9 mouse cellular contexts compared by ENCODE assay signal in genomic region chr6:86823051-86823431, GRCm38 (mm10). TPM values are rescaled to one million over a fixed set of nuclear protein-coding genes. Genes with fewer than 3 reads are reported as not detected.
DNase-seq lines count a peak whose midpoint lies in the region; ATAC-seq and TF ChIP-seq lines count a peak whose summit lies in the region.
"Had no signal": no experiment of that assay in that cellular context is flagged by ENCODE, and none has a peak within 500 bp of the region (broad histone marks: within the 10 kb centered on the region; RNA-seq: fewer than 3 reads in every experiment).

No protein-coding gene starts in this region.

- DNase-seq in cerebellum, adult 9-11 months = peak; percentile 59
- DNase-seq in limb, embryonic 11.5 days (ENCODE audit: low spot score) = no peak
- no peak for DNase-seq in limb, embryonic 10.5 days (ENCODE audit: low spot score)
- no peak for DNase-seq in right cerebral cortex, adult 18-20 months
- DNase-seq in adipocyte (ENCODE audit: low spot score) = no peak

- H3K4me3 ChIP-seq in limb, embryonic 11.5 days (ENCODE audit: low read depth, low read length) = no peak overlapping the region
- H3K4me3 ChIP-seq in limb, embryonic 10.5 days = no peak overlapping the region
- H3K4me3 ChIP-seq in intestine, postnatal 0 days (ENCODE audit: low read depth, low read length) = no peak overlapping the region
- H3K4me3 ChIP-seq in stomach, embryonic 16.5 days (replicated peaks; ENCODE audit: low read length) = no peak overlapping the region
- H3K4me3 ChIP-seq: erythroblast, embryonic 14.5 days had no signal

- H3K27ac ChIP-seq in limb, embryonic 11.5 days (replicated peaks; ENCODE audit: low read depth, low read length) = no peak overlapping the region
- H3K27ac ChIP-seq in limb, embryonic 10.5 days = no peak overlapping the region
- no peak overlapping the region for H3K27ac ChIP-seq in intestine, postnatal 0 days (ENCODE audit: low read depth, low read length)
- H3K27ac ChIP-seq in stomach, embryonic 16.5 days (ENCODE audit: low read length) = no peak overlapping the region

- 27% methylated on average over 9 of the region's 9 CpGs for WGBS in limb, embryonic 11.5 days
- WGBS in limb, embryonic 10.5 days = 23% methylated on average over 9 of the region's 9 CpGs
- 37% methylated on average over 9 of the region's 9 CpGs for WGBS in intestine, postnatal 0 days
- 25% methylated on average over 9 of the region's 9 CpGs for WGBS in stomach, embryonic 16.5 days

- no peaks in the 10 kb centered on the region for H3K36me3 ChIP-seq in limb, embryonic 11.5 days (ENCODE audit: control insufficient read depth, insufficient read depth, low read length)
- no peaks in the 10 kb centered on the region for H3K36me3 ChIP-seq in limb, embryonic 10.5 days
- no peaks in the 10 kb centered on the region for H3K36me3 ChIP-seq in intestine, postnatal 0 days (ENCODE audit: control insufficient read depth, insufficient read depth)
- H3K36me3 ChIP-seq in stomach, embryonic 16.5 days (ENCODE audit: control insufficient read depth, insufficient read depth, low read length) = no peaks in the 10 kb centered on the region

- H3K4me1 ChIP-seq in limb, embryonic 11.5 days (ENCODE audit: control insufficient read depth, insufficient read depth, low read length) = peaks cover 7% of the 10 kb centered on the region; the same call in 1 of the 2 replicates
- peaks cover 10% of the 10 kb centered on the region for H3K4me1 ChIP-seq in limb, embryonic 10.5 days
- no peaks in the 10 kb centered on the region for H3K4me1 ChIP-seq in intestine, postnatal 0 days (replicated peaks; ENCODE audit: control insufficient read depth, insufficient read depth, low read length)
- peaks cover 8% of the 10 kb centered on the region; the same call in 1 of the 2 replicates for H3K4me1 ChIP-seq in stomach, embryonic 16.5 days (ENCODE audit: control insufficient read depth, insufficient read depth, low read length)

- H3K9me3 ChIP-seq in limb, embryonic 11.5 days (ENCODE audit: control insufficient read depth, low read length) = no peaks in the 10 kb centered on the region
- H3K9me3 ChIP-seq in limb, embryonic 10.5 days (replicated peaks) = no peaks in the 10 kb centered on the region
- H3K9me3 ChIP-seq in intestine, postnatal 0 days (ENCODE audit: control insufficient read depth) = no peaks in the 10 kb centered on the region
- H3K9me3 ChIP-seq in stomach, embryonic 16.5 days (replicated peaks; ENCODE audit: control insufficient read depth, low read length) = no peaks in the 10 kb centered on the region

- H3K27me3 ChIP-seq in limb, embryonic 11.5 days (ENCODE audit: control insufficient read depth, insufficient read depth, low read length) = peaks cover 5% of the 10 kb centered on the region
- H3K27me3 ChIP-seq in limb, embryonic 10.5 days (ENCODE audit: low read depth, poor library complexity, severe bottlenecking) = peaks cover 28% of the 10 kb centered on the region
- H3K27me3 ChIP-seq in intestine, postnatal 0 days (replicated peaks; ENCODE audit: control insufficient read depth, insufficient read depth, low read length) = no peaks in the 10 kb centered on the region
- no peaks in the 10 kb centered on the region for H3K27me3 ChIP-seq in stomach, embryonic 16.5 days (ENCODE audit: control insufficient read depth, insufficient read depth, low read length)

- ATAC-seq in cerebellum, adult (ENCODE audit: insufficient number of reproducible peaks, low FRiP score, low TSS enrichment) = no peak
- no peak for ATAC-seq in limb, embryonic 11.5 days (ENCODE audit: insufficient number of reproducible peaks, low FRiP score, low TSS enrichment, low read depth)
- ATAC-seq in intestine, postnatal 0 days = no peak
- ATAC-seq in stomach, embryonic 16.5 days (ENCODE audit: insufficient read depth, low FRiP score) = no peak

- no peak; the same call in 1 of the 2 replicates for TF ChIP-seq CTCF in intestine, postnatal 0 days (IDR thresholded peaks at IDR 0.05; ENCODE audit: low read depth)

- no peak overlapping the region for H3K9ac ChIP-seq in limb, embryonic 11.5 days (ENCODE audit: low read length)
- no peak overlapping the region for H3K9ac ChIP-seq in intestine, postnatal 0 days (ENCODE audit: low read depth, low read length)
- H3K9ac ChIP-seq in stomach, embryonic 16.5 days (ENCODE audit: low read length) = no peak overlapping the region

- peak overlapping the region; percentile 31; the same call in 1 of the 2 replicates for H3K4me2 ChIP-seq in limb, embryonic 11.5 days (ENCODE audit: low read depth, severe bottlenecking)
- peak overlapping the region; percentile 47; the same call in 1 of the 2 replicates for H3K4me2 ChIP-seq in intestine, postnatal 0 days (replicated peaks; ENCODE audit: low read depth)
- H3K4me2 ChIP-seq in stomach, embryonic 16.5 days (ENCODE audit: low read depth, low read length) = peak overlapping the region; percentile 40

RNA-seq across cellular contexts. Expression of gene Aak1, which starts 26.3 kb away (rescaled TPM):
- 14.1 and 21.7 TPM in 2 replicates for polyA plus RNA-seq in limb, embryonic 11.5 days (2014; fragmentation: Nextera tagmentation; extraction: Ambion mirVana)
- 11.2 and 13.3 TPM in 2 replicates for polyA plus RNA-seq in limb, embryonic 10.5 days (2016; fragmentation: Nextera tagmentation; extraction: Ambion mirVana)
- polyA plus RNA-seq in intestine, postnatal 0 days (2015; fragmentation: Nextera tagmentation; extraction: Ambion mirVana) = 5.7 and 7.2 TPM in 2 replicates
- 9.1 and 13.7 TPM in 2 replicates for polyA plus RNA-seq in stomach, embryonic 16.5 days (2015; fragmentation: Nextera tagmentation; extraction: Ambion mirVana)

RNA-seq across cellular contexts. Expression of gene Anxa4, which starts 29.7 kb away (rescaled TPM):
- polyA plus RNA-seq in limb, embryonic 11.5 days (2014; fragmentation: Nextera tagmentation; extraction: Ambion mirVana) = 10.0 and 12.1 TPM in 2 replicates
- 4.1 and 7.5 TPM in 2 replicates for polyA plus RNA-seq in limb, embryonic 10.5 days (2016; fragmentation: Nextera tagmentation; extraction: Ambion mirVana)
- 541 and 578 TPM in 2 replicates for polyA plus RNA-seq in intestine, postnatal 0 days (2015; fragmentation: Nextera tagmentation; extraction: Ambion mirVana)
- polyA plus RNA-seq in stomach, embryonic 16.5 days (2015; fragmentation: Nextera tagmentation; extraction: Ambion mirVana) = 146 and 153 TPM in 2 replicates
- polyA plus RNA-seq: erythroblast, embryonic 14.5 days had no signal

Comparison
In these comparisons a context has a peak if more than half of its experiments do, and no peak if none do; other contexts are left out.
1. RNA of gene Anxa4, which starts 29.7 kb away (polyA plus RNA-seq): 541 to 578 TPM in intestine, postnatal 0 days and 146 to 153 TPM in stomach, embryonic 16.5 days; 10.0 to 12.1 TPM in limb, embryonic 11.5 days and 4.1 to 7.5 TPM in limb, embryonic 10.5 days; every median in the first group is over 10 times any median in the second.
2. Peak in every context shown above with its lines, with median percentiles within 50 percentile points of each other: H3K4me2 ChIP-seq.